Mouse (Mus musculus) right cerebral cortex, postnatal 36 days (tissue): ENCODE results near the gene Nck2.

Experiments
- DNase-seq, 2 experiments: peaks; one replicate each; pipeline ENCODE4 v3.0.0; 2022; ENCODE audit warnings: low spot score in 2 of 2, mixed read lengths in 1 of 2

The Nck2 gene

DNA sequence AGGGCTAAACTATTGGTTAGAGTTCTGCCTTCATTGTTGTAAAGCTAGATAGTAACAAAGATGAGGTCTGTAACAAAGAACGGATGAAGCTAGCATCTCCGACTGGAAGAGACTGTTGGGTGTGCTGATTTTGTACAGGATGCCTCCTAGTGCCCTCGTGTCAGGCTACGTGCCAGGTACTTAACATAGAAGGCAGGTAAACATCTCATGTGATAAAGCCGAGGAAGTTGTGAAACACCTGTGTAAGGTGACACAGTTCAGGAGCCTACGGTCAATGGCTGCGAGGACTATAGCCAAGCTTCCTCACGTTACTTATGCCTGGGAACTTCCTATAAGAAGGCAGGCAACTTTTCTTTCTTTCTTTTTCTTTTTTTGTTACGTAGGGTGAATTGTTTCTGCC, at the start of gene Nck2:
Nck2 (plus strand) TSS at position 49 of the 400 bp plus-strand sequence.
- no peak for DNase-seq

DNA sequence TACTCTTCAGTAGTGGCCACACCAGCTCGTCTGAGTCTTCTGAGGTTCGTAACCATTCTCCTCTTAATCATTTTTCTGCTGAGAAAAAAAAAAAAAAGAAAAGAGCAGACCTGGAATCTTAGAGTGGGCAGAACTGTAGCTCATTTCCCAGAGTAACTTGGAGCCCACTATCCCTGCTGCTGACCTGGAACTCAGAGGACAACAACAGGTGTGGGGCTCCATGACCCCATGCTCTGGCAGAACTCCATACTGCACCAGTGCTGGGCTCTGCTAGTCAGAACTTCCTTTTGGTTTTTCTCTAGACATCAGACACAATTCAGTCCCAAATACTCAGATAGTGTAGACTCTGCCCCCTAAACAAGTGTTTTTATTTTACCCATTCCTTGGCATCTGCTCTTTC, 49.3 kb upstream of the Nck2 start:
- DNase-seq, result no peak

DNA sequence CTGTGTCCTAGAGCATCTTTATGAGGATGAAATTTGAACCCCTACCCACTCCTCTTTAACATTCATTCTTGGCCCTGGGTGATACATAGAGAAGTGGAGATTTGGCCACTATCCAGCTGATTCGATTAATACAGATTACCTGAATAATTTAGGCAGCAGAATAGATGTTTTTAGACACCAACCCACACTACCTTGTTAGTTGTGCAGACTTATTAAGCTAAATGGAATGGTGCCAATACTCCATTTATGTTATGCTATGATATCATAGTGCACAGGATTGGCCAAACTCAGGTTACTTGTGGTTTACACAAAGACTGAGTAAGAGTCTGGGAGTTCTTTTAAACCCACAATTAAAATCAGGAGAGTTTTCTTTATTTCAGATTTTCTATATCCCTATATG, 48.6 kb upstream of the Nck2 start:
- DNase-seq, result no peak

DNA sequence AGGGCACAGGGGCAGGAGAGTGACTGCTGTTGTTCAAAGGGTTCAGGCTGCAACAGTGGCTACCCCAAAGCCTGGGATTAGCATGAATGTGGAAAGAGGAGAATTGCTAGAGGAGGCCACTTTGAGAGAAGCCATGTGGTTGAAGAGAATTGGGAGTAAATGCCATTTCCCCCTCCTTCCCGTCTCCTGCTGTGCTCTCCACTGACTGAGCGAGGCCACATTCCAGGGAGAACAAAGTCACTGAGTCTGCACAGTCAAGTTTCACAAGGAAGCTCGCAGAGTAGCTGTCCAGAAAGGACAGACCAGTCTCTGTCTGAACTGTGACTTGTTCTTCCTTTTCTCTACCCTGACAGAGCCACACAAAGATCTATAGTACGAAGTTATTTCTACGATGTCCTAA, 47.9 kb upstream of the Nck2 start:
- DNase-seq, result no peak

DNA sequence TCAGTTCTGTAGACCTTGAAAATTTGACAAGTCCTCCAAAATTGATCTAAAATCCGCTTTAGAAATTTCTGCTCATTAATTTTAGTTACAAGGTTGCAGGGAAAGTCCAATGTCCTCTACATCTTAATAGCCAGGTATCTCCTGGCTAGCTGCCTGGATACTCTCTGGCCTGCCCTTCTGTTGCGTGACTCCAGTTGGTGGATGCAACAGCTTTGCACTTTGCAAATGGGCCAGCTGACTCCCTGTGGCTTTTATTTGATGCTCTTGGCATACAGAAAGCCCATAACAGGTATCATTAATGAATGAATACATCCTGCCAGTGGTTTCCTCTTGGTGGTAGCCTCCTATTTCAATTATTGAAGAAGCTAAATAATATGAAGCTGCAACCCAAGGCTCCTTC, 47.3 kb upstream of the Nck2 start:
- DNase-seq, result no peak

DNA sequence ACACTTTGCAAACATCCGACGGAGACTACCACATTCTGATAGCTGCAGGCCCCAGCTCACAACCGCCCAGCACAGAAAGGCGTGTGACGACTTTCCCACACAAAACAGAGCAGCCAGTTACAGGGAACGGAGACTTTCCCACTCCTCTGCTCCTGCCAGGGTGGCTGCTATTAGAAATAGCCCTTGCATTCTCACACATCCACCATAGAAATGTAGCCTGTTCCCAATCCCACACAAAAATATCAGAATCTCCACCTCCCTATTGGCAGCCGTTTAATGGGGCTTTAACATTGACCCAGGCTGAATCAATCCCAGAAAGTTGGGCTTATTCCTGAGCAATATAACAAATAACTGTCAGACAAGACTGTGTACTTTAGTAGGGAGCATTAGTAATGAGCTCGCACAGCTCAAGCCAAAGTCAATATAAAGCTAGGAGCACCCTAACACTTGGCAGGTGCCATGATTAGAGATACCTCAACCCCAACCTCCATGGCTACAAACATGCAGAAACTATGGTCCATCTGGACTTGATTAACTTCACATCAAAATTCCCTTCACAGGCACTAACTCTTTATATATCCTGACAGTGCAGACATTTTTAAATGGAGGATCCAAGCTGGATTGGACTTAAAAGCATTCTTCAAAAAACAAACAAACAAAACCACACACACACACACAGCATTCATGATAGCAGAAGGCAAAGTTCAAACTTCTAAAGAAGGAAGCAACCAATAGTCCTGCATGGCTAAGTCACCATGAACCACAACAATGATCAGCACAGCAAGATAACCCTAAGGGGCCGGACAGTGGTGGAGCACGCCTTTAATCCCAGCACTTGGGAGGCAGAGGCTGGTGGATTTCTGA, 45.4 kb upstream of the Nck2 start:
- no peak for DNase-seq

DNA sequence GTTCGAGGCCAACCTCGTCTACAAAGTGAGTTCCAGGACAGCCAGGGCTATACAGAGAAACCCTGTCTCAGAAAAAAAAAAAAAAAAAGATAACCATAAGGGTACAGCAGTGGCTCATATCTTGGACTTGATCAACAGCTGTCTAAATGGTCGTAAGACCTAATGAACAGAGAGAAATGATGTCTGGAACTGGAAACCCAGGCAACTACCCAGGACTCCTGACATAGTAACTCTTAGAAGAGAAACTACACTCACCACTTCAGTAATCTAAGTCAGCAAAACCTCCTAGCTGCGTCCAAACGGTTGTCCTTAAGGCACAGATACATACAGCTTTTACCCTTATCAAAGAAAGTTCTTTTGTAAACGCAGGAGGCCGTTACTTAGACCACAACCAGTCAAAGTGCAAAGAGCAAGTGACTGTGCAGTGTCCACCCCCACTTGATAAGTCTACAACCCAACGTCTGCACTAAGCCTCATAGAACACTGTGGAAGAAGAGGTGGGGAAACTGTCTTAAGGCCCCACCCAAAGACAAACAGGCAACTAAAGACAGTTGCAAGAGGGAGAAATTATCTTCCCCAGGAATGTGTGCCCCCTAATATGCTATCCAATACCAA, 44.7 kb upstream of the Nck2 start:
- DNase-seq, result no peak

DNA sequence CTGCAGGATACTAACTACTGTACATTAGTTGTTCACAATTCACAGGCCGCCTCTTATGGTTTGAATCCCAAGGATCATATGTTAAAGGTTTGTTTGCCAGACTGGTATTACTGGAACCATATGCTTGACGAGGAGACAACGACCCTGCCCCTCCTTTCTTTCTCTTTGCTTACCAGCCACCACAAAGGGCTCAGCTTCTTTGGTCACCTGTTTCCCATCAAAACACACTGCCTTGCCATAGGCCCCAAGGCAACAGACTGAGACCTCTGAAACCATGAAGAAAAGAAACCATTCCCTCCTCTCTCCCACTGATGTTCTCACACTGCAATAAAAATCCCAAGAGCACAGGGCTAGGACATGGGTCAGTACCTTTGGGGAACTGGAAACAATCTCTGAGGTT, 43.7 kb upstream of the Nck2 start:
- no peak for DNase-seq

DNA sequence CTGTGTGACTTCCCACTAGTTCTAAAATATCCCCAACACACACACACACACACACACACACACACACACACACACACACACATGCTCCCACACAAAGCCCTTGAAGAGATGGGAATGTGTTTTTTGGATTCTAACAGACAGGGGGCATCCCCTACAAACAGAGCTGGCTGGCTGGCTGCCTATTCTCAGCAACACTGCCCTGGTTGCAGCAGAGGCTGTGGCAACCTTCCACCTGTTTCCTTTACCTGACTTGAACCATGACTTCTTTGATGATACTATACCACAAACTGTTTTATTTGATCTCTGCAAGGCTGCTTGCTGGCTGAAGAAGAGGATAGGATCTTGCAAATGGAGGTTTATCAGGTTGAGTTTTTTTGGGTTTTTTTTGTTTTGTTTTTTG, 41.0 kb upstream of the Nck2 start:
- DNase-seq, result no peak

DNA sequence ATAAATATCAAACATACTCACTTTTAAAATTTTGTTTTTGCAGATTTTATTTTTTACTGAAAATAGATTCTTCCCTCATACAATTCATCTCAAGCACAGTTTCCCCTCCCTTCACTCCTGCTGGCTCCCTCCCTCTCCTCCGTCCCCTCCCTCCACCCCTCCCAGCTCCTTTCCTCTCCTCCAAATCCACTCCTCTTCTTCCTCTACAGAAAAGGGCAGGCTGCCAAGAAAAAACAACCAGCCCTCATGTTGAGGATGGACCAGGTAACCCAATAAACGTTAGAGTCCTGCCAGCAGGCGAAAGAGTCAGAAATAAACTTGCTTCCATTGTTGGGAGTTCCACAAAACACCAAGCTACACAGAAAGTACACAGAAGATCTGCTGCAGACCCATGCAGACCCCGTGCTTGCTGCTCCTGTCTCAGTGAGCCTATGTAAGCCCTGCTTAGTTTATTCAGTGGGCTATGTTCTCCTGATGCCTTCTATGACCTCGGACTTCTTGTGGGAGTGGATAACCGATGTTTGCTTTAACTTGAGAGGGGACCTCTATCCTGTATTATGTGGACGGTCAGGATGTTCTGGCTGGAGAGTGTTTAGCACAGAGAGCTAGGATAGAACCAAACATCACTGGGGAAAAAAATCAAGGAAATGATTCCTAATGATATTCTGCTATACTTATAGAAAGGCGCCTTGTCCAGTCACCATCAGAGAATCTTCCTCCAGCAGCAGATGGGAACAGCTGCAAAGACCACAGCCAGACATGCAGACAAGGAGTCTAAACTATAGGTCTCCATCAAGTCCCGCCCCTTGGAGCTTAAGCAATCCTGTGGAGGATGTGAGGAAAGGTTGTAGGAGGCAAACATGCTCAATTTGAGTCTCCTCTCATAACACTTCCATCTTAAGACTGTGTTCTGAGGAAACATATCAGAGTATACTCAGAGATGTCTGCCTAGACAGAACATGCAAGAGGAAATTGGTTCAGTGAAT, 39.4 kb upstream of the Nck2 start:
- no peak for DNase-seq

DNA sequence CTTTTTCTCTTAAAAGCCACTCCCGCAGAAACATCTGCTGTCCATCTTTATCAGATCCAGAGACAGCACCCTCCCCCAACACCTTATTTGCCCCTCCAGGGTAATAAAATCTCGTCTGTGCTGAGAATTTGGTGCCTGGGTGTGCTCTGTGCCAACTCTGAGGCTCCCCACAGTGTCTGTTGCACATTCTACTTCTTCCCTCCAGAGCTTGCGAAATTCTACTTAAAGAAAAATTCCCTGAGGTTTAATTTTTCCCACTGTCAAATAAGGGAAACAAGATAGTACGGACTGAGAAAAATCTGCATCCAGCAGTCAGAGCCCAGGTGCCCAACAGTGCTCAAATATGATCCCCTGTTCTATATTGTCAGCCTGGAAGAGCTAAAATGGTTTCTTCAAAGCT, 35.4 kb upstream of the Nck2 start:
- DNase-seq, result no peak

DNA sequence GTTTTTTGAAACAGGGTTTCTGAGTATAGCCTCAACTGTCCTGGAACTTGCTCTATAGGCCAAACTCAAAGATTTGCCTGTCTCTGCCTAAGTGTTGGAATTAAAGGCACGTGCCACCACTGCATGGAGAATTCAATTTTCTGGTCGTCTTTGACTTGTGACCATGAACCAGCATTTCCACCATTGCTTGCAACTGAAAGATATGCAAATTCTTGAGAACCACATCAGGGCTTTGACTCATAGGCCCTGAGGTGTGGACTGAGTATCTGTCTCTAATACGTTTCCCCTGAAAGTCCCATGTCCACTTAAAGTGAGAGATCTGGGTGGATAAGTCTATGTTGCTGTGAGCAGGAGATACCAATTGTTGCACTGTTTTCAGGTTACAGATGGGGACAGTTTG, 31.6 kb upstream of the Nck2 start:
- DNase-seq, result no peak

DNA sequence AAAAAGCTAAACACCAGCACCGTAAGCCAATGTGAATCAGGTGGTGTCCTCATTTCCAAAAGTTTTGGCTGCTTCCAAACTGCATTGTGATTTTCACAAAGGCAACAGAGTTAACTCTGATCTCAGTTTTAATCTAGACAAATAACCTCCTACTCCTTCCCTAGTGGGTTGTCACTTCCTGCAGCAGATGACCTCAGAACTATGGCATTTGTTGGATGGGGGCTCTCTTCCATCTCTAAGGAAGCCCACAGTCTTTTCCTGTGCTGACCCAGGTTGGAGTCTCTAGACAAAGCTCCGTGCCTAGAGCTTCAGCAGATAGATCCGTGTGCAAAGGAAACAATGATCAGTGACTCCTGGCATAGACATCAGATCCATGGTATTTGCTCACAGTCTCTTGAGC, 31.1 kb upstream of the Nck2 start:
- DNase-seq, result no peak

DNA sequence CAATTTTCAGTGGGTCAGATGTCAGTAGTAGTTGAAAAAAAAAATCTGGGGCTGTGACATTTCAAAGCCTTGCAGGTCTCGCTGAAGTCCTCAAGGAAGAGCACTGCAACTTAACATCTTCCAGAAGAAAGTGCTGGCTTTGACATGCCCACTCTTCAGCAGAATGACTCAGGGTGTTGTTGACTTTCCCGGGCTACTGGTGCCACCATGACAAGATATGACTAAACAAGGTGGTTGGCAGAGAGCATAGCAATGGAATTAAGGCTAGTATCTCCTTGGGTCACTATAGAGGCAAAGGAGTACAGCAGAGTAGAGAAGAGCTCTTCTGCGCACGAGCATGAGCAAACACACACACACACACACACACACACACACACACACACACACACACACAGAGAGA, 30.6 kb upstream of the Nck2 start:
- DNase-seq, result no peak

DNA sequence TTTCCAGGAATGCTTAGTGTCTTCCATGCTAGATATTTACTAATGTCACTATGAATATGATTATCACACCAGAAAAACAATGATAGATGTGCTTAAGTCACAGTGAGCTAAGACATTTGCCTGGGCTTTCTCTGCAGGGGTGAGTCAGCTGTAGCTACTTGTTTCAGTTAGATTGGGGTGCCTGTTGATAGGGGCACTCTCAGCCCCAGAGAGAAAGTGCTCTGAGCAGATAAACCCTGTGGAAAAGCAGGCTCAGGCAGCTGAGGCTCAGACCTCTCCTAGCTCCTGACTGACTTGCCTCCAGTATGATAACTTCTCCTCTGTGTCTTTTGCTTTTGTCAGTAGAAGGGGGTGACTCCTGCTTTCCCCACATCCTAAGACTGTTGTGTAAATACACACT, 30.2 kb upstream of the Nck2 start:
- DNase-seq, result no peak

DNA sequence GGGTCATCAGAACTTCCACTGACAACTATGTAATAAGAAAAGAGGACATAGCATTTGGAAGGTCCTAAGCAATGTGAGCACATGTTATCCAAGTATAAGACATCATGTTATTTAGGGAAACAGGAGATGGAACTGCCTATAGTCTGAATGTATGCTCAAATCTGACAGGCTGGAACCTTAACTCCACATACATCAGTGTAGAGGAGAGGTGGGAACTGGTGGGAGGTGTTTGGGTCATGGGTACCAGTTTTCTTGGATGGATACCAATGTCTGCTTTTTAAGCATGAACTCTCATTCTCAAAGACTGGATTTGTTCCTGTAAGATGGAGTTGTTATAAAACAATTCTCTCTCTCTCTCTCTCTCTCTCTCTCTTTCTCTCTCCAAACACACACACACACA, 29.4 kb upstream of the Nck2 start:
- no peak for DNase-seq

DNA sequence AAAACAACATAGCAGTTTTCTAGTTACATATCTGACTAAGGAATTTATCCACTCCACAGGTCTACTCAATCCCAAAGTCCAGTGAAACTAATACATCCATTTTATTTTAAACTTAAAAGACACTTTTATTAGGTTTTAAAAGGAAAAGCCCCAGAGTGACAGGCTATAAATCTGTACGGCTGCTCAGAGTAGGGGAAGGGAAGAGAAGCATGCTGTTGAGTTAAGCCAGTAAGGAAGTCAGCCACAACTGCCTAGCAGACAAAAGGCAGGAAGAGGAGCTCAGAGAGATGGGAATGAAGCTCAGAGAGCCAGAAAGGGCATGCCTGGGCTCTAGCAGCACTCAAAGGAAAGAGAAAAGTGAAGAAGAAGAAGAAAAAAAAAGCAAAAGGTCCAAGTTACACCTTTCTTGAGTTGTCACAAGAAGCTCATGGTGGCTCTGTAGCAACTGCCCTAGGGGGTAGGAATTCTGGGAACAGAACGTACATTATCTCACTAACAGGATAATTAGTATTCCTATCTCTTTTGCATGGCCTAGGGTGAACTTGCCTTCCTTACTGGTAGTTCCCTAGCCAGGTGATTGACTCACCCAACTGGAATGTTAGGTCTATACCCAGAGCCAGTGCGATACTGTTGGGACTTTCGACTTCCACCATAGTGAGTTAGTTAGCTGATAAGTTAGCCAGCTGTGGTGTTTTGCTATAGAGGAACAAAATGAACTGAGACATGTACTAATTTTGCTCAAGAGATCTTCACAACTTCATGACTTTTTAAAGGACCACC, 21.2 kb upstream of the Nck2 start:
- DNase-seq, result no peak

DNA sequence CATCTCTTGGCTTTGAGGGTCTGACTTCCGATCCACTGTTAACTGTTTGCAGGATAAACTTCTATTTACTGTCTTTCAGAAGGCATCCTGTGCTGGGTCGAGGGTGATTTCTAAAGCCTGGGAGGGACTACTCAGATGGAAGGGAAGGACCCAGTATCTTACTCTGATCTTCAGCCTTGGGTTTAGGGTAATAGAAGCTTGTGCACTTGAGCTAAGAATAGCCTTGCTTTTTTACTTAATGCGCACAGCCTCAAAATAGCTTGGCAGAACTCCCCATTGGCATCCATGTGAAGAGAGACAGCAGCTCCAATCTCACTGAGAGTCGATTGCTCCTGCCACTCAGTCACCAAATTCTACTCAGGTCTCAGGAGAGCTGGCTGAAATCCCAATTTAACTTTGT, 17.9 kb upstream of the Nck2 start:
- DNase-seq, result no peak

DNA sequence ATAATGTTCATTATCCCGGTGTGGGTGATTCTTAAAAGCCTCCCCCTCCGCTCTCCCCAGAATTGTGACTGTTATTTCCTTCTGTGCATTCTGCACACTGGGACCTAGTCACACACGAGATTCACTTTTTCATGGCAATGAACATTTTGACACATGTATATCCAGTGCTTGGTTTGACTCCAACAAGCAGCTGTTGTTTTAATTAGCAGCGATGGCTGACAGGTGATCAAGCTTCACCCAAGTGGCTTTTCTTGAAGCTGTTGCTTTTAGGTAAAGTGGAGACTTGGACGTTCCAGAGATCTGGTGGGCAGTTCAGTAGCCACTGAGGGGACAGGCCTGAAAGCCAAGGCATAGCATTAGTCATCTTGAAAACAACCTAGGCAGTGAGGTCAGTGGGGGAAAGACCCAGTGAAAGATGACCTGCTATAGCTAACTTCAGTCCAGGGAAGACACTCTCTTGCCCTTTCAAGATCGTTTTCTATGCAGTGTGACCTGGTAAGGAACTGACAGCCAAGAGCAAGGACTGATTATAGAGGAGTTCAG, 17.3 kb upstream of the Nck2 start:
- no peak for DNase-seq

DNA sequence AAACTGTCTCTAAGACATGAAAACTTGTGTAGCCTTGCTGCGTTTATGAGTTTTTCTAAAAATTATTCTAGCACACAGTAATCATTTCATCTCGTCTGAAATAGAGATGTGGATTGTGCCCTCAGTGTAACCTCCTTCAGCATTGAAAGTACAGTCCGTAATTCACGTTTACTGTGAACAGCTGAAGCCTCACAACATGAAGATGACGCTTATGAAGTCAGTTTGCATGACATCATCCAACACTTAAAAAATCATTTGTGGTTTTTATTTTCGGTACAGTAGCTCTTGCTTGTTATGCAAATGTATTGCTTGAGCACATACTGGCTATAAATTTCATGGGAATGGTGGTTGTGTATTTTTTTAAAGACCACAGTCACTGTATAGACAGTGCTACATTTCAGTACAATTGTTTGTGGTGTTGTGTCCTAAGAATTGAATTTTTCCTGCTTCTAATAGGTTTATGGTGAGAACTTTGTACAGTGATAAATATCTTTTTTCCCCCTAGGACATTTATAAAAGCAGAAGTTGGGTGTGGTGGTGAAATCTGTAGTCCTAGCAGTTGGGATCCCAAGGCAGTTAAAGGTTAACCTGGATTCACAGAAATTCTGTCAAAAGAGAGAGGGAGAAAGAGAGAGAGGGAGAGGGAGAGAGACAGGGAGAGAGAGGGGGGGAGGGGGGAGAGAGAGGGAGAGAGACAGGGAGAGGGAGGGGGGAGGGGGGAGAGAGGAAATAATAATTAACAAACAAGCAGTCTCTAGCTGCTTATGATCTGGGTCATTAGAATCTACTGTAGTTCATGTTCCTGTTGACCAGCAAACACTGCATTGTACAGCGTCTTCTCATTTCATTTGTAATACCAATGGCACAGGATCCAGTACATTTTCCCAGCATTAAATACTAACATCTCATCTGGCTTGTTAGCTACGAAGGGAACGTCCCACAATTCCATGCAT, 14.2 kb upstream of the Nck2 start:
- no peak for DNase-seq
